Mouse (Mus musculus) embryonic facial prominence, embryonic 14.5 days (tissue): ENCODE measurements at regions not wholly inside any gene's neighbourhood (a gene's known extent, or its start where the extent isn't known, plus 50 kb on each side); places are given as distances from the start of the nearest gene placed in this dataset.
A peak's percentile ranks its signal among the peaks of the same experiment; 100 is the strongest.

Experiments
- ATAC-seq: fragments of 200-750 bp; cut with Nextera tagmentation; 2 replicates; pipeline ENCODE4 v1.8.0; 2017; ENCODE audit warnings: low read depth, moderate number of reproducible peaks, moderate TSS enrichment
- DNase-seq: peaks from one replicate; pipeline ENCODE4 v3.0.0-alpha.2; 2015; ENCODE audit warnings: low spot score
- H3K27ac ChIP-seq: fragments of 300-500 bp; sonication (generic); replicated peaks from 2 replicates; pipeline ENCODE4 v1.5.1; 2014; ENCODE audit warnings: low read depth, mild to moderate bottlenecking, low read length, moderate library complexity
- H3K27me3 ChIP-seq: fragments of 300-500 bp; sonication (generic); replicated peaks from 2 replicates; pipeline ENCODE4 v1.6.1; 2014; ENCODE audit warnings: low read length; ENCODE audit not compliant: control insufficient read depth, insufficient read depth
- H3K36me3 ChIP-seq: fragments of 300-500 bp; sonication (generic); 2 replicates; pipeline ENCODE4 v1.6.1; 2014; ENCODE audit warnings: low read length, mixed read lengths; ENCODE audit not compliant: control insufficient read depth, insufficient read depth
- H3K4me1 ChIP-seq: fragments of 300-500 bp; sonication (generic); 2 replicates; pipeline ENCODE4 v1.6.1; 2014; ENCODE audit warnings: antibody characterized with exemption, low read length; ENCODE audit not compliant: control insufficient read depth, insufficient read depth
- H3K4me2 ChIP-seq: fragments of 300-500 bp; sonication (generic); 2 replicates; pipeline ENCODE4 v1.6.1; 2014; ENCODE audit warnings: low read depth, mild to moderate bottlenecking, low read length, moderate library complexity, mixed read lengths
- H3K4me3 ChIP-seq: fragments of 300-500 bp; sonication (generic); 2 replicates; pipeline ENCODE4 v1.5.1; 2014; ENCODE audit warnings: low read depth, mild to moderate bottlenecking, low read length
- H3K9ac ChIP-seq: fragments of 300-500 bp; sonication (generic); 2 replicates; pipeline ENCODE4 v1.6.1; 2014; ENCODE audit warnings: low read depth, mild to moderate bottlenecking, low read length, moderate library complexity, mixed read lengths
- H3K9me3 ChIP-seq: fragments of 300-500 bp; sonication (generic); 2 replicates; pipeline ENCODE4 v1.6.1; 2016; ENCODE audit warnings: low read length; ENCODE audit not compliant: control insufficient read depth
- WGBS: fragments of 180-500 bp; shearing (Covaris S2); extraction: QIAGEN DNeasy Blood & Tissue Kit; methylation state at CpG from one replicate; pipeline ENCODE4 v1.1.7; 2014; 5-methylcytosine and 5-hydroxymethylcytosine counted together

GRCm38 (mm10) chr12:12715528-12715927 is 226.2 kb downstream of the Mycn start:
- Histone ChIP-seq H3K9me3 (no peaks in the 10 kb centered on the region), H3K27ac (no peak overlapping the region), H3K4me2 (no peak overlapping the region), H3K4me3 (no peak overlapping the region), H3K4me1 (no peaks in the 10 kb centered on the region), H3K27me3 (no peaks in the 10 kb centered on the region), H3K36me3 (no peaks in the 10 kb centered on the region), H3K9ac (no peak overlapping the region)
- DNase-seq (peak; percentile 59), ATAC-seq (peak; percentile 77; the same call in 1 of the 2 replicates)
- WGBS: 50% methylated on average over 4 of the region's 4 CpGs

- Histone ChIP-seq H3K9me3 (peaks cover 3% of the 10 kb centered on the region; the same call in 1 of the 2 replicates), H3K36me3 (no peaks in the 10 kb centered on the region), H3K4me3 (no peak overlapping the region), H3K4me2 (no peak overlapping the region), H3K9ac (no peak overlapping the region), H3K27me3 (no peaks in the 10 kb centered on the region), H3K27ac (no peak overlapping the region), H3K4me1 (no peaks in the 10 kb centered on the region; the same call in 1 of the 2 replicates)
- ATAC-seq (no peak), DNase-seq (no peak)
- WGBS: 77% methylated on average over 6 of the region's 6 CpGs
Observed at GRCm38 (mm10) chr12:12710184-12710609, 231.5 kb downstream of the Mycn start.

- Histone ChIP-seq H3K36me3 (no peaks in the 10 kb centered on the region), H3K9me3 (peaks cover 3% of the 10 kb centered on the region; the same call in 1 of the 2 replicates), H3K9ac (no peak overlapping the region), H3K27me3 (no peaks in the 10 kb centered on the region), H3K27ac (no peak overlapping the region), H3K4me3 (no peak overlapping the region), H3K4me2 (peak overlapping the region; percentile 13), H3K4me1 (no peaks in the 10 kb centered on the region; the same call in 1 of the 2 replicates)
- peak; percentile 50 for DNase-seq
- peak; percentile 33; the same call in 1 of the 2 replicates for ATAC-seq
- 16% methylated on average over 14 of the region's 14 CpGs for whole genome bisulfite sequencing
Observed at GRCm38 (mm10) chr12:12708954-12709523, 232.7 kb downstream of the Mycn start.

GRCm38 (mm10) chr12:12706326-12706920 is 235.3 kb downstream of the Mycn start:
- WGBS: 89% methylated on average over 14 of the region's 14 CpGs
- H3K36me3 ChIP-seq: no peaks in the 10 kb centered on the region
- peaks cover 3% of the 10 kb centered on the region; the same call in 1 of the 2 replicates for H3K9me3 ChIP-seq
- ATAC-seq: no peak
- no peaks in the 10 kb centered on the region; the same call in 1 of the 2 replicates for H3K4me1 ChIP-seq
- H3K4me2 ChIP-seq: no peak overlapping the region
- H3K27me3 ChIP-seq: no peaks in the 10 kb centered on the region
- no peak for DNase-seq
- no peak overlapping the region for H3K4me3 ChIP-seq
- H3K9ac ChIP-seq: no peak overlapping the region
- H3K27ac ChIP-seq: no peak overlapping the region

GRCm38 (mm10) chr12:12701735-12702134 is 240.0 kb downstream of the Mycn start:
- WGBS: 52% methylated on average over 3 of the region's 3 CpGs
- Histone ChIP-seq H3K9ac (no peak overlapping the region), H3K4me2 (no peak overlapping the region), H3K36me3 (no peaks in the 10 kb centered on the region), H3K27ac (no peak overlapping the region), H3K4me1 (no peaks in the 10 kb centered on the region), H3K27me3 (no peaks in the 10 kb centered on the region), H3K4me3 (no peak overlapping the region), H3K9me3 (no peaks in the 10 kb centered on the region)
- ATAC-seq: no peak
- DNase-seq: no peak

GRCm38 (mm10) chr12:12701060-12701667 is 240.6 kb downstream of the Mycn start:
- H3K36me3 ChIP-seq: no peaks in the 10 kb centered on the region
- H3K9ac ChIP-seq: no peak overlapping the region
- H3K4me2 ChIP-seq: no peak overlapping the region
- no peak for ATAC-seq
- no peak for DNase-seq
- no peaks in the 10 kb centered on the region for H3K4me1 ChIP-seq
- H3K27me3 ChIP-seq: no peaks in the 10 kb centered on the region
- no peaks in the 10 kb centered on the region for H3K9me3 ChIP-seq
- no peak overlapping the region for H3K4me3 ChIP-seq
- no peak overlapping the region for H3K27ac ChIP-seq
- WGBS: 82% methylated on average over 7 of the region's 7 CpGs

GRCm38 (mm10) chr12:12693838-12694777 is 247.6 kb downstream of the Mycn start:
- no peak overlapping the region for H3K9ac ChIP-seq
- H3K4me3 ChIP-seq: no peak overlapping the region
- DNase-seq (peak; percentile 80), ATAC-seq (peak; percentile 83)
- no peaks in the 10 kb centered on the region for H3K9me3 ChIP-seq
- H3K27ac ChIP-seq: no peak overlapping the region
- WGBS: 12% methylated on average over 29 of the region's 29 CpGs
- peaks cover 9% of the 10 kb centered on the region; the same call in 1 of the 2 replicates for H3K4me1 ChIP-seq
- H3K27me3 ChIP-seq: no peaks in the 10 kb centered on the region
- H3K4me2 ChIP-seq: peak overlapping the region; percentile 39
- H3K36me3 ChIP-seq: no peaks in the 10 kb centered on the region

- Histone ChIP-seq H3K9me3 (no peaks in the 10 kb centered on the region), H3K27me3 (no peaks in the 10 kb centered on the region), H3K36me3 (no peaks in the 10 kb centered on the region), H3K4me1 (peaks cover 14% of the 10 kb centered on the region), H3K9ac (no peak overlapping the region), H3K27ac (no peak overlapping the region), H3K4me3 (no peak overlapping the region), H3K4me2 (no peak overlapping the region)
- DNase-seq (no peak), ATAC-seq (no peak)
- 71% methylated on average over 2 of the region's 2 CpGs for WGBS
Observed at GRCm38 (mm10) chr12:12687376-12687775, 254.3 kb downstream of the Mycn start.
